Mouse (Mus musculus) kidney, adult 11 months (tissue): ENCODE data around the gene Rabep1.
"Not testable (repeated sequence)": the region's sequence is repeated elsewhere in the genome, so short reads cannot be mapped to it uniquely, and the experiment has no call there.

Experiments
- DNase-seq: peaks from one replicate; pipeline ENCODE4 v3.0.0; 2022

Gene Rabep1

DNA sequence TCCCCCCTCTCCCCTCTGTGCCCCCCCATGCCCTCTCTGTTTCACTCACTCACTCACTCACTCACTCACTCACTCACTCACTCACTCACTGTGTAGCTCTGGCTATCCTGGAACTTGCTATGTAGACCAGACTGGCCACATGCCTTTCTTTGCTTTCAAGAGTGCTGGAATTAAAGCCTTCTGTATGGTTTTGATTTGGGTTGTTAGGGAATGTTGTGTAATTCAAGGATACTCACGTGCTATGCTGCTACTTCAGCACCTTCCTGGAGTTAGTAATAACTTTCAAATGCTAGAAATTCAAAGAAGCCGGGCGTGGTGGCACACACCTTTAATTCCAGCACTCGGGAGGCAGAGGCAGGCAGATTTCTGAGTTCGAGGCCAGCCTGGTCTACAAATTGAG, 53.6 kb downstream of the Rabep1 start:
- not testable (repeated sequence) for DNase-seq

DNA sequence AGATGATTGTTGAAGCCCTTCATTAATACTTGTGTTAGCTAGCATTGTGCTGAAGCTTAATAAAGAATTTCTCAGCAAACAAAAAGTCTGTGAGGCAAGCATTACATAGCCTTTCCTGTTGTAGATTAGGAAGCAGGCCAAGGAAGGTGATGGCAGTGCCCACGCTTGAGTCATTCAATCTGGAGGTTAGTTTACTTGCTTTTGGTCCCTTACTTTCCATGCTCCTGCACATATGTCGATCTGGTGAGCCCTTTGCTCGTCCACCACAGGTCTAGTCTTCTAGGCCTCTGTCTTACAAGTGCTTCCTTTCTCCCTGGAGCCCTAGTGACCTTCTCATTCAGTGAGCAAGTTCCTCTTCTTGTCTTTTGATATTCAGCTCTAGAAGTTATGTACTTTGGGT, 62.1 kb downstream of the Rabep1 start:
- DNase-seq, result no peak

- no peak for DNase-seq
Measured at GRCm38 (mm10) chr11:70911323-70911722, 66.7 kb downstream of the Rabep1 start.

DNA sequence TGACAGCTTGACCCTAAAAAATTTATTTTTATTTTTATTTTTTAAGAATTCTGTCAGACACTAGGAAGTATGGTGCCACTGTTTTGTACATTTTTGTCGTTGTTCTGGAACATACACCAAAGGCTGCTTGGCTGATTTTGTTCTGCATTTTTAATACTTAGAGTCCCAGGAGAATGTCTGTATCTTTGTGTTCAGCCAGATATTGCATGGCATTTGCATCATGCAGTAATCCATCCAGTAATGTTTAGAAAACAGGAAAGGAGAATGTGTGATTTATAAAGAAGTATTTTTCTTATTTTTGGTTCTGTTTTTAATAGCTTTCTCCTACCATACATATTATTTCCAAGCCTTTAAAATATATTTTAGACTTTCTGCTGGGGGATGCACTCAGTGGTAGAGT, 67.3 kb downstream of the Rabep1 start:
- no peak for DNase-seq

GRCm38 (mm10) chr11:70917896-70918295, 73.3 kb downstream of the Rabep1 start:
- no peak for DNase-seq

DNA sequence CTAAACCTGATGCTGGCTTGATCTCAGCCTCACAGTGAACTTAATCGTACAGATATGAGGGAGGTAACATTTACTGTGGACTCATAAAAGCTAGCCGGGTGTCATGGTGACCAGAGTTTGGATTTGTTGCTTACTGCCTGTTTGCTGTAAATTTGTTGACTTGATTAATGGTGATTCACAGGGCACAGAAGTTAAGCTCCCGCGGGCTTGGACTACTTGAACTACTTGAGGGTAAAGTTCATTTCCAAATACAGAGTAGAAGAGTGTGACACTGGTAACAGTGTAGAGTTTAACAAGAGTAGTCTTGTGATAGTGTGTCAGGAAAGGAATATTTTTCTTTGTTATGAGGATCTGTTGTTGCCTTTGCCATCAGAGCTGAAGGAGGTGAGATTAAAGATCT, 74.9 kb downstream of the Rabep1 start:
- DNase-seq, result peak; percentile 10

GRCm38 (mm10) chr11:70931461-70931860, 86.9 kb downstream of the Rabep1 start:
- DNase-seq, result no peak

DNA sequence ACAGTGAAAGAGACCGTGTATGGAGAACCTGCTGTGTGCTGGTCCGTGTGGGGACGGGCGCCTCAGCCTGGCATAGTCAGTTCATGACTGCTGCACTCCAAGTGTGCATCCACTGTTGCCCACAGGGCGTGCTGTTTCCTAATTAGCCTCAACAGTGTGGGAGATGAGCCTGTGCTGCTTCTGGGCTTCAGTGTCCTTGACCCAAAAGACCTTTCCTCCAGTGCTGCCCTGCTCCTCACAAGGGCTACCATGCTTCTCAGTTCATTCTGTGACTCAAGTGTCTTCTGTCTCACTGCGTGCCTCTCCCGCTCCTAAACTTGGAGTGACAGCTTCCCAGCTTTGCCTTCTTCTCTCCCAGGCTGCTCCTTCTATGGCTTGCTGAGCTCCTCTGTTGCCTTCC, 90.7 kb downstream of the Rabep1 start:
- no peak for DNase-seq

- no peak for DNase-seq
Measured at GRCm38 (mm10) chr11:70942596-70942995, 98.0 kb downstream of the Rabep1 start.

DNA sequence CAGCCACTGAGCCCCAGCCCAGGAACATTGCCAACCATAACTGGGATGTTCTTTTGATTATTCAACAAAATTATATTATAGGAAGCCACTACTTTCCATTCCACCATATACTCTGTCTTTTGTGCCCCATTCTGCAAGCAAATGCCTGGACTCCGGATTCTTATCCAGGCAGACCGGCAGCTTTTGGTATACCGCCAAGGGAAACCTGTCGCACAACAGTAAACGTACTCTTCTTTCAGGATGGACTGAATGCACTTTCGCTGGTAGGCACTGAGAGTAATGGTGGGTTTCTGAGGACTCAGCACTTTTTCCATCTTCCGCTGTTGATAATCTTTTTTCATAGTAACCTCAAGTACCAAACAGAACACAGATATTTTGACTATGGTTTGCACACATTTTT, 99.1 kb downstream of the Rabep1 start:
- DNase-seq, result no peak

- no peak for DNase-seq
Measured at GRCm38 (mm10) chr11:70944935-70945817, 100.6 kb downstream of the Rabep1 start.

GRCm38 (mm10) chr11:70954711-70955110, 110.1 kb downstream of the Rabep1 start:
- no peak for DNase-seq

DNA sequence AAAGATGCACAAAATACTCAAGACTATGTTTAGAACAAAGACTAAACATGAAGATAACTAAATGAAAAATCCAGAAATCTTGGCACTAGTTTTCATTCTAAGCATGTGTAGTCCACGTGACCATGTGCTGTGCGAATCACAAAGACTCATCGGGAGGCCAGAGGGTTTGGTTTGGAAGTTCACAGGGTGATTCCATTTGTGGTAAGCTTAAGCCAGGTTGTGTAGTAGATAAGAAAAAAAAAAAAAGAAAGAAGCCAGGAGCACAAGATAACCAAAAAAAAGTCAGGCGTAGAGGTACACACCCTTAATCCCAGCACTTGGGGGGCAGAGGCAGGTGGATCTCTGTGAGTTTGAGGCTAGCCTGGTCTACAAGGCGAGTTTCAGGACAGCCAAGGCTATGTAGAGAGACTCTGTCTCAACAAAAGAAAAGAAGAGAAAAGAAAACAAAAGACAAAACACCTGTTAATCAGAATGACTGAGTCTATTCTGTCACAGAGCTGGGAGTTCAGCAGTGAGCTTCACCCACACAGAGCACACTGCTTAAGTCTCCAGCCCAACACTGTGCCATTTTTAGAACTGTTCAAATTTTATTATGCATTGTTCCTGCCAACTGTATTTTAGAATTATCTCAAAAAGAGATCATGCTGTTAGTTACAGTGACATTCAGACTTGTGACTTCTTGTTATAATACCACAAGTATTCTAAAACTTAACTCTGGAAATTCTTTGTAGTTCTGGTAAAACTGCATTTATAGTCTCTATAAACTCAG, 116.4 kb downstream of the Rabep1 start:
- no peak for DNase-seq

DNA sequence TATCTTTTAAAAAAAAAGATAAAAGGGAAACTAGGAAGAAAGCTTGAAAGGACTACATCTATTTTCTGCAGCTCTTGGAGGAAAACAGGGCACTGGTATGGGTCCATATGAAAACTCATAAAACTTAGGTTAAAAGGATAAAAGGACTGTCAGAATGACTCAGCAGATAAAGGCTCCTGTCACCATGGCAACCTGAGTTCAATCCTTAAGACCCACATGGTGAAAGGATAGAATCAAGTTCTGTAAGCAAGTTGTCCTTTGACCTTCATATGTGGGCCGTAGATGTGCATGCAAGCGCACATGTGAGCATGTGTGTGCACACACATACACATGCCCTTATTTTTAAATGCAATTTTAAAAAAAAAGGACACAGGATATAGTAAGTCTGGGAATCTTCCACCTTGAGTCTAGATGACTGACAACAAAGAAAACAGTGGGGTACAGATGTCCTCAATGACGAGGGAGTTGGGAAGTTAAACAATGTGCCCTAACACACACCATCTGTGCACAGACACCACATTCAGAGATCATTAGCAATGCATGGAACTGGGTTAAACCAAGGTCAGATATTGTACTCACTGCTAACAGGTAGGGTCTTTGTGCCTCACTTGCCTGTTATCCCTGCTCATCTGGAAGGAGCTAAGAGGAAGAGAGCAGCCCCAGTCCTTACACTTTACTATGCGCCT, 119.8 kb downstream of the Rabep1 start:
- DNase-seq, result no peak

- no peak for DNase-seq
Measured at GRCm38 (mm10) chr11:70969271-70969794, 124.8 kb downstream of the Rabep1 start.

GRCm38 (mm10) chr11:70969821-70970559, 125.4 kb downstream of the Rabep1 start, which contains the start of the genes Nup88 and Rpain:
Gene Nup88 (minus strand): TSS chr11:70969973.
Gene Rpain (plus strand): TSS chr11:70970213.
- DNase-seq, result peak; percentile 96

DNA sequence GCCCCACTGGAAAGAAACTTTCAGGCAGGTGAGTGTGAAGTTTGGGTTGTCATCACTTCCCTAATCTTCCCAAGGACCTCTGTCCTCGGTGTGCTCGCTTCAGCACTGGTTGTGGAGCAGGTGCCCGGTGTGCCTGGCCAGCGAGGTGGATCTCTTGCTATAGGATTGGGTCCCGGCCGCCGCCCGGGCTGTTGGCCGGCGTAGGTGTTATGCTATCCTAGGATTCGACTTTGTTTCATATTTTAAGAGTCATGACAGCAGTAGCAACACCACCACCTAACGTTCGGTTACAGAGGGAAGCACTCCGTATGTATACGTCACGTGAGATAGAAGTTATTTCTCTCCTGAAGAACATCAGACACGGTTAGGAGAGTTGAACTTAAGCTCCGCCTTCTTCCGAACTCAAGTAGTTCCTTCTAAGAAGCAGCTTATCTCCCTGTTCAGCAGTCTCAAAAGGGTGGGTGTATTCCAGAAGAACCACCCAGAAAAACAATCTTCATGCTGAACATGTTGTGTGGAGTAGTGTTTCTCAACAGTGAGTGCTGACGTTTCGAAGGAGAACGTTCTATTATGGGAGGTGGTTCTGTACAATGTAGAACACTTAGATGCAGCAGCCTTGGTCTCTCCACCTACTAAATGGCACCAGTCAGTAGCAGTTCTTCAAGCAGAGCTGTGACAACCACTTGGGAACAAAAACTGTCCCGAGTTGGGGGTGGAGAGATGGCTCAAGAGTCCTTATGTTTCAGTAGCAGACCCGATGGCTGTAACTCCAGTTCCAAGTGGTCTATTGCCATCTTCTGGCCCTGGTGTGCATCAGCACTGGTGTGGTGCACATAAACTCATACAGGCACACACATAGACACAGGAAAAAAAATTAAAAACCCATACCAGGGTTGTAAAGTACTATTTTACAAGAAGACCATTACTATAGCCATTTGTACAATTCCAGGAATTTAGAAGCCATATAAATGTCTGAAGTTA, 126.3 kb downstream of the Rabep1 start:
- no peak for DNase-seq

DNA sequence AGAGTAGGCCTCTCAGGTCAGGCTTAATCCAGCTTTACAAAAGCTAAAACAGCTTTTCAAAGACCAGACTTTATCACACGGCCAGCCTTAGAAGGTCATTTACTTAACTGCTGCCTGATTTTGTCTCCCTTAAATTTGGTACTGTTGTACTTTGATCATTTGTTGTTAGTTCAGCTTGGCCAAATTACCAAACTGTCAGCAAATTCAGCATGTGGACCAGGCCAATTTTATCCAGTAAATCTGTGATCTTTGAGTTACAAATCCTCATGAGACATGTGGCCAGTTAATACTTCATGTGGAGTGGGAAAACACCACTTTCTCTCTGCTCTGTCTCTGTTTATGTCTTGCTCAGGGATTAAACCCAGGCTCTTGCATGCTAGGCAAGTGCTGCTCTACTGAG, 128.0 kb downstream of the Rabep1 start:
- DNase-seq, result no peak

- no peak for DNase-seq
Measured at GRCm38 (mm10) chr11:70973947-70974346, 129.4 kb downstream of the Rabep1 start.

DNA sequence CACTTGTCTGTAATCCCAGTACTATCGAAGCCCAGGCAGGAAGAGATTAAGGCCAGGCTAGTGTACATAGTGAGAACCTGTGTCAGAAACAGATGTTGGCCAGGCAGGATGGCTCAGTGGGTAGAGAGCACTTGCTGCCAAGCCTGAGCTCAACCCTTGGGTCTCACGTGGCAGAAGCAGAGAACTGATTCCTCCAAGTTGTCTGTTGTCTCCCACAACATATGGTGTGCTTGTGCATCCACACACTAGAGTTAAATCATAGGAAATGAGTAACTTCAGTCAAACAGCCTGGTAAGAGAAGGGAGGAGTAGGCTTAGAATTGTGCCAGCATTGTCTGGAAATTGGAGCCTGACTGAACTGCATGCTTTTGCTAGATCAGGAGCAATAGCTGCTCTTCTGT, 130.6 kb downstream of the Rabep1 start:
- no peak for DNase-seq

DNA sequence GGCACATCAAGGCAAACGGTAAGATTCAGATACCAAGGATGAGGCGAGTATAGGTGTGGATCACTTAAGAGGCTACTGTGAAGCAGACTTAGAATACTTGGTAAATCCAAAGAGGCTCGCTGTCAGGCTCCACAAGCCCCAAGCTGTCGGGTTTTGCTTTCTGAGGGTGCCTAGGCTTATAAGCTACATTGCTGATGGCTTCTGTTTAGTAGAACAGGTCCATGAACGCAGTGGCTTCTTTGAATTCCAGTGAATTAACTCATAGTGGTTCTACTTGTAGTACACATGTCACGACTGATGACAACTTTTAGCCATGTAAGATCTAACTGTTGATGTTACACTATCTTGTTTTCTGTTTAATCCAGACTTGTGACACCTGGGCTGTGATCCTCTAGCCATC, 132.7 kb downstream of the Rabep1 start:
- no peak for DNase-seq
